Mouse (Mus musculus) cortical plate, adult 2 months (tissue): ENCODE data around the gene Slc9a3r2. TPM values are rescaled to one million over a fixed set of nuclear protein-coding genes. Genes with fewer than 3 reads are reported as not detected.

Source experiments
- H3K27ac ChIP-seq: fragments of 200-500 bp; 2 replicates; pipeline ENCODE4 v1.5.1; 2012; ENCODE audit warnings: low read length, control low read depth, inconsistent platforms; ENCODE audit not compliant: insufficient read depth
- H3K4me1 ChIP-seq: fragments of 200-500 bp; 2 replicates; pipeline ENCODE4 v1.6.1; 2011; ENCODE audit warnings: low read length; ENCODE audit not compliant: control insufficient read depth, insufficient read depth
- H3K4me3 ChIP-seq: fragments of 200-500 bp; 2 replicates; pipeline ENCODE4 v1.5.1; 2011; ENCODE audit warnings: mild to moderate bottlenecking, low read length, control low read depth; ENCODE audit not compliant: insufficient read depth
- CTCF ChIP-seq: fragments of 200-500 bp; IDR thresholded peaks from 2 replicates; pipeline ENCODE4 v1.5.1; 2011; ENCODE audit warnings: mild to moderate bottlenecking, control low read depth, low read length; ENCODE audit not compliant: insufficient read depth; ENCODE audit errors: extremely low read depth
- POLR2A ChIP-seq: fragments of 200-500 bp; IDR thresholded peaks from 2 replicates; pipeline ENCODE4 v1.6.1; 2011; ENCODE audit warnings: mild to moderate bottlenecking, low read length, control low read depth; ENCODE audit not compliant: insufficient read depth; ENCODE audit errors: extremely low read depth
- polyA plus RNA-seq: library from polyadenylated mRNA; depleted of rRNA; stranded (reverse); fragments of >200 nt; gene quantifications from 2 replicates; pipeline ENCODE4 v1.2.3, GENCODE M21; 2012

Slc9a3r2 gene
- polyA plus RNA-seq, 1 experiment = 69.0 TPM

GRCm38 (mm10) chr17:24638840-24639239 is 11.3 kb downstream of the Slc9a3r2 start:
- 0 out of 2 replicates have a peak, but pooled peaks cover 1% of the 10 kb centered on the region for H3K4me1 ChIP-seq
- TF ChIP-seq POLR2A = no peak
- TF ChIP-seq CTCF = no peak
- H3K4me3 ChIP-seq = no peak overlapping the region
- H3K27ac ChIP-seq = no peak overlapping the region

DNA sequence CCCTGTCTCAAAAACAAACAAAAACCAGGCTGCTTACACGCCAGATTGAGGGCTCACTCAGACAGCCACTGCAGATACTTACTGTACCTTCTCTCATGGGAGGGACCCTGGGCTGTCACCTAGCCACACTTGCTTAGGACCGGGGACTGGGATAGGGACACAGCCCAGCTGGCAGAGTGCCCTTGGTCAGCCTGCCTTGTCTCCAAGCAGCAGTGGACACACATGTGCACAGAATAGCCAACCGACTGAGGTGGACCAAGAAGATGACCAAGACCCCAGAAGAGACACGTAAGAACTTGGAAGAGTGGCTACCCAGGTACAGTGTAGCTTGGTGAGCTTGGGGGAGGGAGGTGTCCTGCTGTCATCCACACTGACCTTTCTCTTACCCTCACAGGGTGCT is 11.9 kb downstream of the Slc9a3r2 start:
- H3K4me3 ChIP-seq = no peak overlapping the region
- no peak for TF ChIP-seq CTCF
- TF ChIP-seq POLR2A = no peak
- 0 out of 2 replicates have a peak, but pooled peaks cover 2% of the 10 kb centered on the region for H3K4me1 ChIP-seq
- H3K27ac ChIP-seq = no peak overlapping the region

GRCm38 (mm10) chr17:24636781-24637481 is 13.2 kb downstream of the Slc9a3r2 start:
- Histone ChIP-seq H3K4me3 (no peak overlapping the region), H3K27ac (no peak overlapping the region), H3K4me1 (0 out of 2 replicates have a peak, but pooled peaks cover 3% of the 10 kb centered on the region)
- TF ChIP-seq POLR2A = no peak
- TF ChIP-seq CTCF = no peak

- Histone ChIP-seq H3K4me3 (no peak overlapping the region), H3K4me1 (peaks cover 5% of the 10 kb centered on the region; the same call in 1 of the 2 replicates), H3K27ac (peak overlapping the region; percentile 4; the same call in 1 of the 2 replicates)
- TF ChIP-seq CTCF = no peak
- no peak for TF ChIP-seq POLR2A
Observed at GRCm38 (mm10) chr17:24635694-24636093, 14.4 kb downstream of the Slc9a3r2 start.

DNA sequence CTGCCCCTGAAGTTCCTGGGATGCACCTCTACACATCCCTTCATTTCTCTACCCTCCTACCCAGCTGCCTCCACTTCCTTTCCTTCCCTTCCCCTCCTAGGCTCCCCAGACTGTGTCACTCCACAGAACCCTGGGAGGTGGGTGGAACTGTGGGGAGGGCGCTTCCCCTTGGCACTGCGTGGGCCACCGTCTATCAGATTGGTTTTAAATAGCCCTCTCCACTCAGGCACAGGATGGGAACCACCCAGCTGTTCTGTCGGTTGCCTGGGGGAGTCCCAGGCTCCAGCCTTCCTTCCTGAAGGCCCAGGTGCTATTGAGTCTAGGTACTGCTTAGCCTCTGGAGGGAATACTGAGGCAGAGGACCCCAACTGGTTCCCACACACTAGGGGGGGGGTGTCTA is 15.1 kb downstream of the Slc9a3r2 start:
- H3K27ac ChIP-seq = peak overlapping the region; percentile 4; the same call in 1 of the 2 replicates
- peaks cover 5% of the 10 kb centered on the region; the same call in 1 of the 2 replicates for H3K4me1 ChIP-seq
- H3K4me3 ChIP-seq = no peak overlapping the region
- TF ChIP-seq POLR2A = no peak
- TF ChIP-seq CTCF = no peak

- H3K27ac ChIP-seq = peak overlapping the region; percentile 72; the same call in 1 of the 2 replicates
- H3K4me3 ChIP-seq = no peak overlapping the region
- H3K4me1 ChIP-seq = peaks cover 6% of the 10 kb centered on the region; the same call in 1 of the 2 replicates
- TF ChIP-seq POLR2A = no peak
- TF ChIP-seq CTCF = no peak
Observed at GRCm38 (mm10) chr17:24633831-24634230, 16.3 kb downstream of the Slc9a3r2 start.

GRCm38 (mm10) chr17:24632813-24633449 is 17.2 kb downstream of the Slc9a3r2 start:
- 0 out of 2 replicates have a peak, but pooled peaks have one; percentile 31 for TF ChIP-seq POLR2A
- no peak for TF ChIP-seq CTCF
- peak overlapping the region; percentile 73 for H3K27ac ChIP-seq
- peak overlapping the region; percentile 72 for H3K4me3 ChIP-seq
- H3K4me1 ChIP-seq = peaks cover 6% of the 10 kb centered on the region; the same call in 1 of the 2 replicates

DNA sequence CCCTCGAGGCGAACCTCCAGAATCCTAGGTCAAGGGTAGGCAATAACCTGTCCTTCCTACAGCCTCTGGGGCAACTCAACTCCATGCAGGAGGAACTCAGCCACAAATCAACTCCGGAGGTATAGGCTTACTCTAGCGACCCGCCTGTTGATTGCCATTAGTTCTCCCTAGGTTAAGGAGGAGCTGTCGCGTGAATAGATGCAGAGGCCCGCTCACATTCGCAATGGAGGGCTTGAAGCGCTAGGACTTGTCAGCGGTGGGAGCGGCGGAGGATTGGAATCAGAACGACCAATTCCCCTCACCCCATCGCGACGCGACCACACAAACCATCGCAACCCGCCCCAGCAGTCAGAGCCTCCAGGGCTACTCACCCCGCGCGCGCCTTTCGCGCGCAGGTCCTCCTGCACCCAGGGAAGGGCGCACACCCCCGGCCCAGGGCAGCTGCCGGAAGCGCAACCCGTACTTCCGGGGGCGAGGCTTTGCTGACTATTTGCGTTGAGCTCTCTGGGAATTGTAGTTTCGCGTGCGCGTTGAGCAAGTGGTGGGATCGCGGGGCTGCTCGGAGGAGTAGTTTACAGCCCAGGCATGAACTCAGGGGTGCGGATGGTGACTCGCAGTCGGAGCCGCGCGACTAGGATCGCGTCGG is 17.8 kb downstream of the Slc9a3r2 start, which contains the start of the genes Tsc2 and Nthl1:
Gene Tsc2 (minus strand): TSS at position 464 of the 646 bp plus-strand sequence.
Gene Nthl1 (plus strand): TSS at position 514 of the 646 bp plus-strand sequence.
- H3K27ac ChIP-seq = peak within 1 kb of the TSS; percentile 73
- TF ChIP-seq POLR2A (peak; percentile 79; the same call in 1 of the 2 replicates), CTCF (no peak)
- peak within 1 kb of the TSS; percentile 72 for H3K4me3 ChIP-seq

GRCm38 (mm10) chr17:24630072-24630471 is 20.1 kb downstream of the Slc9a3r2 start:
- Histone ChIP-seq H3K4me1 (peaks cover 5% of the 10 kb centered on the region; the same call in 1 of the 2 replicates), H3K4me3 (no peak overlapping the region), H3K27ac (no peak overlapping the region)
- TF ChIP-seq CTCF (no peak), POLR2A (no peak)

More for the DNA sequence above, 17.8 kb downstream of the Slc9a3r2 start, which contains the start of the genes Tsc2 and Nthl1:
- H3K4me1 ChIP-seq = peaks cover 6% of the 10 kb centered on the region; the same call in 1 of the 2 replicates
